Mouse (Mus musculus) layer of hippocampus, adult 9-11 months (tissue): ENCODE measurements at regions not wholly inside any gene's neighbourhood (a gene's known extent, or its start where the extent isn't known, plus 50 kb on each side); places are given as distances from the start of the nearest gene placed in this dataset.

Experiments used
- DNase-seq: peaks from one replicate; pipeline ENCODE4 v3.0.0; 2022

DNA sequence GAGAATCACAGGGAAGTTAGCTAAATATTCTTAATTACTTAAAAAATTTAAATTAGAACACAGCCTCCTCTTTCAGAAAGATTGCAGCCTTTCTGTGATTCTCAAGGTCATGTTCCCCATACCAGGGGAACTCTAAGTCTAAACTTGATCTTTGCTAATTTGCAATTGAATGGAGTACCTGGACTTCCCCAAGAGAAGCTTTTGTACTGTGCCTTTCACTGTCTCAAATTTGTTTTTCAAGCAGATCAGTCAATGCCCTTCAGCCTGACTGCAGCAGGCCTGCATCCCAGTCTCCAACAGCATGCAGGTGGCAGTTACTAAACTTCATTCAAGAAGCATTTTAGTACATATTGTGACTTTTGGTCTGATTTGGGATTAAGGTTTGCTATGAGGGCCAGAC lies 611.8 kb downstream of the Snca start:
- DNase-seq = no peak

DNA sequence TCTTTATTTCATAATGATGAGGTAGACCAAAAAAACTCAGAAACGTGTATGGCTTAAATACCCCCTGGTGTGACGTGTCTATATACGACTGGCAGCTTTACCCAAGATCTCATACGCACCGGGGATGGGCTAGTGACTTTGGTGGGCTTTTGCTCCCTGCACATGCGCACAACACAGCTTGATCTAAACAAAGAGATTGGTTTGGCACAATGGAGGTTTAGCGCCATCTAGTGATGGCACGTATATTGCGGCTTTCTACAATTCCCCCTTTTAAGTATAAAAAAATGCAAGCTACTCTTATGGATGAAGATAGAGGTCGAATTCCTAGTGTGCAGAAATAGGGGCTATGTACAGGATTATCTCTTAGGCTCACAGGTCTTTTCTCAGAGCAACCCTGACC lies 628.1 kb downstream of the Snca start:
- peak; percentile 8 for DNase-seq
